Mouse (Mus musculus): Measurements from ENCODE around the gene Efcab2. TPM values are rescaled to one million over a fixed set of nuclear protein-coding genes. Genes with fewer than 3 reads are reported as not detected.
"Not testable (repeated sequence)": the region's sequence is repeated elsewhere in the genome, so short reads cannot be mapped to it uniquely, and the experiment has no call there.

Gene Efcab2
- polyA plus RNA-seq, 1 experiment from 2014 or later, result 4.6 TPM

GRCm38 (mm10) chr1:178407651-178408050, 1.8 kb downstream of the Efcab2 start:
- Histone ChIP-seq H3K27me3 (ENCODE audit: low read depth, poor library complexity, severe bottlenecking) (no peaks in the 10 kb centered on the region), H3K4me1 (peaks cover 8% of the 10 kb centered on the region; the same call in 1 of the 2 replicates), H3K9me3 (replicated peaks) (no peaks in the 10 kb centered on the region), H3K36me3 (no peaks in the 10 kb centered on the region), H3K27ac (no peak overlapping the region), H3K4me3 (no peak overlapping the region)
- WGBS, result 82% methylated on average over 2 of the region's 2 CpGs
- no peak for DNase-seq (ENCODE audit: low spot score)

GRCm38 (mm10) chr1:178408901-178409361, 3.0 kb downstream of the Efcab2 start:
- no peak for DNase-seq (ENCODE audit: low spot score)
- Histone ChIP-seq H3K4me3 (no peak overlapping the region), H3K9me3 (replicated peaks) (no peaks in the 10 kb centered on the region), H3K27ac (no peak overlapping the region), H3K36me3 (no peaks in the 10 kb centered on the region), H3K4me1 (peaks cover 10% of the 10 kb centered on the region; the same call in 1 of the 2 replicates), H3K27me3 (ENCODE audit: low read depth, poor library complexity, severe bottlenecking) (no peaks in the 10 kb centered on the region)
- WGBS, result 58% methylated on average over 4 of the region's 4 CpGs

- DNase-seq (ENCODE audit: low spot score); H3K27ac ChIP-seq; H3K9me3 ChIP-seq (replicated peaks); H3K4me3 ChIP-seq; H3K36me3 ChIP-seq; H3K4me1 ChIP-seq; H3K27me3 ChIP-seq (ENCODE audit: low read depth, poor library complexity, severe bottlenecking): not testable (repeated sequence)
- 85% methylated on average over 2 of the region's 2 CpGs for WGBS
Measured at GRCm38 (mm10) chr1:178413367-178413766, 7.5 kb downstream of the Efcab2 start.

GRCm38 (mm10) chr1:178419608-178420007, 13.7 kb downstream of the Efcab2 start:
- DNase-seq (ENCODE audit: low spot score), result no peak
- Histone ChIP-seq H3K36me3 (no peaks in the 10 kb centered on the region), H3K27me3 (ENCODE audit: low read depth, poor library complexity, severe bottlenecking) (no peaks in the 10 kb centered on the region), H3K9me3 (replicated peaks) (no peaks in the 10 kb centered on the region), H3K27ac (no peak overlapping the region), H3K4me3 (no peak overlapping the region), H3K4me1 (peaks cover 2% of the 10 kb centered on the region; the same call in 1 of the 2 replicates)
- 95% methylated on average over 2 of the region's 2 CpGs for WGBS

DNA sequence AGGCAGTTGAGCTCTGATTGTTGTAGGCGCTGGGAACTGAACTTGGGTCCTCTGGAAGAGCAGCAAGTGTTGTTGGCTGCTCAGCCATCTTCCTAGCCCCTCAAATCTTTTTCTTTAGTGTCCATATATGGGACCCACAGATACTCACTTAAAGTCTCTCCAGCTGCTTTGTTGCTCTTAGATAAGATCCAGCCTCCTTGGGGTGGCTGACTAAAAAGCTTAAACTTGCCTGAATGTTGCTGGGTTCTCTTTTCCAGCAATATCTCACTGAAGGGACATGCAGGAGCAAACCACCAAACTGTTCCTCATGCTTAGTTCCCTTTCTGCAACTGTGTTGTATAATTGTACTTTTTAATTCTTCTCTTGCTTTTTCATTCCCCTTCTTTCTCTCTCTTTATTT, 17.8 kb downstream of the Efcab2 start:
- Histone ChIP-seq H3K9me3 (replicated peaks) (no peaks in the 10 kb centered on the region), H3K27me3 (ENCODE audit: low read depth, poor library complexity, severe bottlenecking) (no peaks in the 10 kb centered on the region), H3K4me3 (no peak overlapping the region), H3K36me3 (no peaks in the 10 kb centered on the region), H3K4me1 (no peaks in the 10 kb centered on the region), H3K27ac (no peak overlapping the region)
- DNase-seq (ENCODE audit: low spot score), result no peak
- WGBS, result 93% methylated on average over 1 of the region's 1 CpGs

GRCm38 (mm10) chr1:178431619-178432444, 25.9 kb downstream of the Efcab2 start:
- DNase-seq (ENCODE audit: low spot score), result no peak
- WGBS, result 85% methylated on average over 4 of the region's 4 CpGs
- H3K4me3 ChIP-seq, result no peak overlapping the region
- H3K9me3 ChIP-seq (replicated peaks), result no peaks in the 10 kb centered on the region
- no peaks in the 10 kb centered on the region for H3K27me3 ChIP-seq (ENCODE audit: low read depth, poor library complexity, severe bottlenecking)
- H3K36me3 ChIP-seq, result no peaks in the 10 kb centered on the region
- no peaks in the 10 kb centered on the region for H3K4me1 ChIP-seq
- H3K27ac ChIP-seq, result no peak overlapping the region

DNA sequence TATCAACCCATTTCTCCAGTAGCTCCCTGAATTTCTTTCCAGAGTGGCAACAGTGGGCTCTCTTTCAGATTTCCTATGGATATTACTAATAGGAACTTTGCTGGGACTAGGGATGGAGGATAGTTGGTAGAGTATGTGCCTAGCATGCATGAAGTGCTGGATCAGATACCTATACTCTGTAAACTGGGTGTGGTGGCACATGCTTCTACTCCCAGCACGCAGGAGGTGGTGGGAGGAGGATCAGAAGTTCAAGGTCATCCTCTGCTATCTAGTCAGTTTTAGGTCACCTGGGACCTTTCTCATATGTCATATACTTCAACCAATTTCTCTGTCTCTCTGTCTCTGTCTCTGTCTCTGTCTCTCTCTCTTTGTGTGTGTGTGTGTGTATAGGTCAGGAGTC, 27.7 kb downstream of the Efcab2 start:
- H3K36me3 ChIP-seq, result no peaks in the 10 kb centered on the region
- no peak for DNase-seq (ENCODE audit: low spot score)
- H3K9me3 ChIP-seq (replicated peaks), result no peaks in the 10 kb centered on the region
- no peaks in the 10 kb centered on the region for H3K27me3 ChIP-seq (ENCODE audit: low read depth, poor library complexity, severe bottlenecking)
- 81% methylated on average over 1 of the region's 1 CpGs for WGBS
- H3K4me3 ChIP-seq, result no peak overlapping the region
- H3K27ac ChIP-seq, result no peak overlapping the region
- H3K4me1 ChIP-seq, result no peaks in the 10 kb centered on the region

DNA sequence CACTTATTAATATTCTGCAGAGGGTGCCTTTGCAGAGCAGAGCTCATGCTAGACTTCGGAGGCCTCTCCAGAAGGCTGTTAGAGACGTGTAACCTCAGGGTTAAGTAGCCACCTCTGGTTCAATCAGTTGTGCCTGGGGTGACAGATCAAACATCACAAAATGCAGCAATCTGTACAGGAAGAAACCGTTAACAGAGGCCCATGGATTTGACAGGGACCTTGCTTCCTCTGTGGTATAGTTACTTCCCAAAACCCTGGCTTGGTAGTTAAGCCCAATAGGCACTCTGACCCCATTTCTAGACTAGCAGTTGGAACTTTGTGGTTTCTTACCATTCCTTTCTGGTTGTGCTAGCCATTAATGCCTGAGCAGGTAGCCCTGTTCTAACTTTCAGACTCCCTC, 38.5 kb downstream of the Efcab2 start:
- 0 out of 2 replicates have a peak, but pooled peaks cover 2% of the 10 kb centered on the region for H3K4me1 ChIP-seq
- no peak overlapping the region for H3K27ac ChIP-seq
- DNase-seq (ENCODE audit: low spot score), result no peak
- H3K4me3 ChIP-seq, result no peak overlapping the region
- no peaks in the 10 kb centered on the region for H3K36me3 ChIP-seq
- H3K27me3 ChIP-seq (ENCODE audit: low read depth, poor library complexity, severe bottlenecking), result no peaks in the 10 kb centered on the region
- 49% methylated on average over 3 of the region's 3 CpGs for WGBS
- no peaks in the 10 kb centered on the region for H3K9me3 ChIP-seq (replicated peaks)

GRCm38 (mm10) chr1:178447036-178447435, 41.2 kb downstream of the Efcab2 start:
- 92% methylated on average over 1 of the region's 1 CpGs for WGBS
- Histone ChIP-seq H3K27me3 (ENCODE audit: low read depth, poor library complexity, severe bottlenecking) (no peaks in the 10 kb centered on the region), H3K4me1 (0 out of 2 replicates have a peak, but pooled peaks cover 2% of the 10 kb centered on the region), H3K9me3 (replicated peaks) (no peaks in the 10 kb centered on the region), H3K36me3 (no peaks in the 10 kb centered on the region), H3K27ac (no peak overlapping the region), H3K4me3 (no peak overlapping the region)
- no peak for DNase-seq (ENCODE audit: low spot score)

DNA sequence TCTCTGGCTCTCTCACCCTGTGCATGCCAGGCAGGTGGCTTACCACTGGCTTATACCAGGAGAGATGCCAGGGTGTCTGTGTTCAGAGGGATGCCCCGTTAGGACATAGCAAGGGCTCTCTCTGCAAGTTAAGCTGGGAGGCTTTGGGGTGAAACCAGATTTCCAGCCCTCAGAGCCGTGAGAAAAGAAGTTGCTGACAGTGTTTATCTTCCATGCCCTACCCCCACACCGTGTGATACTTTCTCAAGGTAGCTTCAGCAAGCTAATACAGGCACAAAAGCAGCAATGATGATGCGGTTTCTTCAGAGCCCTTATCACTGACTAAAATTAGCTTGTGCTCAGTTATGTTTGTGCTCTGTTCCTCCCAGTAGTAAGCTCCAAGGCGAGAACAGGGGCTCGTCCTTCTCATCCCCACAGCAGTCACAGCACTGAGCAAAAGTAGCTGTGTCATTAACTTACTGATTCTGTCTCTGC, 42.4 kb downstream of the Efcab2 start:
- H3K9me3 ChIP-seq (replicated peaks), result no peaks in the 10 kb centered on the region
- no peak overlapping the region for H3K27ac ChIP-seq
- no peaks in the 10 kb centered on the region for H3K36me3 ChIP-seq
- no peak for DNase-seq (ENCODE audit: low spot score)
- 66% methylated on average over 6 of the region's 6 CpGs for WGBS
- H3K4me3 ChIP-seq, result no peak overlapping the region
- H3K27me3 ChIP-seq (ENCODE audit: low read depth, poor library complexity, severe bottlenecking), result no peaks in the 10 kb centered on the region
- 0 out of 2 replicates have a peak, but pooled peaks cover 2% of the 10 kb centered on the region for H3K4me1 ChIP-seq

DNA sequence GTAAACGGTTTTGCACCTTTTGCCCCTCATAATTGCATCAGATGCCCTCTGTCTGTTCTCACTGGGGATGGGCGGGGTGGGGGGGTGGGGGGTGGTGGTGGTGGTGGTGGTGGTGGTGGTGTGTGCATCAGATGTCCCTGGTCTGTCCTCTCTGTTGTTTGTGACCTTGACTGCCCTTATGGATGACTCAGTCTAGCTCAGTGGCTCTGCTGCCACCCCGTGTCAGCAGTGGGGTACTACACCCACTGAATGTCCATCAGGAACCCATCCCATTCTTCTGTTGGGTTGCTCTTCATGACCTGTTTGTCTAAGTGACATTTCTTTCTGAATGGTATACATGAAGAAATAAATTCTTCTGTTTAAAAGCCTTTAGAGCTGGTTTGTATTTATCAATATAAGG, 43.3 kb downstream of the Efcab2 start:
- Histone ChIP-seq H3K27me3 (ENCODE audit: low read depth, poor library complexity, severe bottlenecking) (no peaks in the 10 kb centered on the region), H3K4me3 (no peak overlapping the region), H3K27ac (no peak overlapping the region), H3K9me3 (replicated peaks) (no peaks in the 10 kb centered on the region), H3K36me3 (no peaks in the 10 kb centered on the region), H3K4me1 (0 out of 2 replicates have a peak, but pooled peaks cover 1% of the 10 kb centered on the region)
- peak; percentile 82 for DNase-seq (ENCODE audit: low spot score)
- 17% methylated on average over 3 of the region's 3 CpGs for WGBS

DNA sequence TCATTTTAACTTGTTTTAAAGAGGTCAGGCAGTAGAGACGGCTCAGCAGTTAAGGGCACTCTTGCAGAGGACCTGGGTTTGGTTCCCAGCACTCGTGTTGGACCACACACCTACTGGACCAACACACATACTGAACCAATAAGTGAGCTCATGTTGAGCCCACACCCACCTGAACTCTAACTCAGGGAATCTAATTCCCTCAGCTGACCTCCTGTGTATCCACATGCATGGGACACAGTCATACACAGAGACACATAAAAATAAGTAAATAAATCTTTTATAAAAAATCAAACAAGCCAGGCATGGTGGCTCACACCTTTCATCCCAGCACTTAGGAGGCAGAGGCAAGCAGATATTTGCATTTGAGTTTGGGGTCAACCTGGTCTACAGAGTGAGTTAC, 44.0 kb downstream of the Efcab2 start:
- Histone ChIP-seq H3K4me1 (no peaks in the 10 kb centered on the region), H3K27me3 (ENCODE audit: low read depth, poor library complexity, severe bottlenecking) (no peaks in the 10 kb centered on the region), H3K4me3 (no peak overlapping the region), H3K9me3 (replicated peaks) (no peaks in the 10 kb centered on the region), H3K36me3 (no peaks in the 10 kb centered on the region), H3K27ac (no peak overlapping the region)
- WGBS, result 79% methylated on average over 2 of the region's 2 CpGs
- no peak for DNase-seq (ENCODE audit: low spot score)

DNA sequence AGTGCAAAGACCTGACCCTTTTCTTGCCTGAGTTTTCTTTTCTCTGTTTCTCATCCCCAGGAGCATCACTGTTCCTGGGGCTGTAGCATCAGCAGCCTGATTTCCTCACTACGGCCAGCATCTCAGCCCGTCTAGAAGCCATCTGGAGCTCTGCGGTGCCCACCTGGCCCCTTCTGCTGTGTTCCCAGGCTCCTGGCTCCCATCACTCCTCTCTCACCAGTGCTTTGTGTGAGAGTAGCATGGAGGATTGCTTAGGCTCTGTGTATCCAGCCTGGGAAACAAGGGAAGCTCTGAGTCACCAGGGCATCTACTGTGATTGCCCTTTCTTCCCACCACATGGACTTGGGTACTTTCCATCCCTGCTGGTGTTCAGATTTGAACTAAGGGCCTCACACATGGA, 48.2 kb downstream of the Efcab2 start:
- no peaks in the 10 kb centered on the region for H3K9me3 ChIP-seq (replicated peaks)
- DNase-seq (ENCODE audit: low spot score), result no peak
- WGBS, result 93% methylated on average over 3 of the region's 3 CpGs
- H3K4me1 ChIP-seq, result no peaks in the 10 kb centered on the region
- H3K27ac ChIP-seq, result no peak overlapping the region
- H3K27me3 ChIP-seq (ENCODE audit: low read depth, poor library complexity, severe bottlenecking), result no peaks in the 10 kb centered on the region
- no peak overlapping the region for H3K4me3 ChIP-seq
- H3K36me3 ChIP-seq, result no peaks in the 10 kb centered on the region
